Mouse (Mus musculus) limb, embryonic 11.5 days (tissue): Measurements from ENCODE around the gene Wdr59. TPM values are rescaled to one million over a fixed set of nuclear protein-coding genes. Genes with fewer than 3 reads are reported as not detected.

Source experiments
- ATAC-seq: fragments of 200-750 bp; cut with Nextera tagmentation; 2 replicates; pipeline ENCODE4 v1.8.0; 2017; ENCODE audit warnings: low read depth; ENCODE audit not compliant: insufficient number of reproducible peaks, low FRiP score, low TSS enrichment
- DNase-seq: peaks from one replicate; pipeline ENCODE4 v3.0.0-alpha.2; 2015; ENCODE audit warnings: low spot score
- H3K27ac ChIP-seq: fragments of 300-500 bp; sonication (generic); replicated peaks from 2 replicates; pipeline ENCODE4 v1.5.1; 2014; ENCODE audit warnings: low read depth, mild to moderate bottlenecking, low read length
- H3K27me3 ChIP-seq: fragments of 300-500 bp; sonication (generic); 2 replicates; pipeline ENCODE4 v1.6.1; 2014; ENCODE audit warnings: mild to moderate bottlenecking, low read length, mixed read lengths; ENCODE audit not compliant: control insufficient read depth, insufficient read depth
- H3K36me3 ChIP-seq: fragments of 300-500 bp; sonication (generic); 2 replicates; pipeline ENCODE4 v1.6.1; 2014; ENCODE audit warnings: mild to moderate bottlenecking, low read length, moderate library complexity, mixed read lengths; ENCODE audit not compliant: control insufficient read depth, insufficient read depth
- H3K4me1 ChIP-seq: fragments of 300-500 bp; sonication (generic); 2 replicates; pipeline ENCODE4 v1.6.1; 2014; ENCODE audit warnings: low read length, mixed read lengths; ENCODE audit not compliant: control insufficient read depth, insufficient read depth
- H3K4me2 ChIP-seq: fragments of 300-500 bp; sonication (generic); 2 replicates; pipeline ENCODE4 v1.6.1; 2014; ENCODE audit warnings: low read depth, mild to moderate bottlenecking, moderate library complexity; ENCODE audit not compliant: severe bottlenecking
- H3K4me3 ChIP-seq: fragments of 300-500 bp; sonication (generic); 2 replicates; pipeline ENCODE4 v1.5.1; 2014; ENCODE audit warnings: low read depth, low read length
- H3K9ac ChIP-seq: fragments of 300-500 bp; sonication (generic); 2 replicates; pipeline ENCODE4 v1.6.1; 2014; ENCODE audit warnings: mild to moderate bottlenecking, low read length
- H3K9me3 ChIP-seq: fragments of 300-500 bp; sonication (generic); 2 replicates; pipeline ENCODE4 v1.6.1; 2016; ENCODE audit warnings: low read length; ENCODE audit not compliant: control insufficient read depth
- WGBS: fragments of 180-500 bp; shearing (Covaris S2); extraction: QIAGEN DNeasy Blood & Tissue Kit; methylation state at CpG from one replicate; pipeline ENCODE4 v1.1.7; 2014; 5-methylcytosine and 5-hydroxymethylcytosine counted together
- polyA plus RNA-seq: library from polyadenylated mRNA; unstranded; fragments of >200 nt; fragmentation: Nextera tagmentation; extraction: Ambion mirVana; gene quantifications from 2 replicates; pipeline ENCODE4 v1.2.1, GENCODE M21; 2014

Wdr59 gene
- polyA plus RNA-seq, 1 experiment from 2014 or later = 4.5 TPM

GRCm38 (mm10) chr8:111564093-111564492 is 42.2 kb upstream of the Wdr59 start:
- WGBS = 97% methylated on average over 2 of the region's 2 CpGs
- H3K9ac ChIP-seq = no peak overlapping the region
- H3K4me1 ChIP-seq = no peaks in the 10 kb centered on the region; the same call in none of the 2 replicates
- H3K4me3 ChIP-seq = no peak overlapping the region
- H3K4me2 ChIP-seq = no peak overlapping the region
- H3K36me3 ChIP-seq = no peaks in the 10 kb centered on the region
- H3K27me3 ChIP-seq = no peaks in the 10 kb centered on the region
- H3K9me3 ChIP-seq = no peaks in the 10 kb centered on the region
- DNase-seq (no peak), ATAC-seq (no peak)
- H3K27ac ChIP-seq = no peak overlapping the region

DNA sequence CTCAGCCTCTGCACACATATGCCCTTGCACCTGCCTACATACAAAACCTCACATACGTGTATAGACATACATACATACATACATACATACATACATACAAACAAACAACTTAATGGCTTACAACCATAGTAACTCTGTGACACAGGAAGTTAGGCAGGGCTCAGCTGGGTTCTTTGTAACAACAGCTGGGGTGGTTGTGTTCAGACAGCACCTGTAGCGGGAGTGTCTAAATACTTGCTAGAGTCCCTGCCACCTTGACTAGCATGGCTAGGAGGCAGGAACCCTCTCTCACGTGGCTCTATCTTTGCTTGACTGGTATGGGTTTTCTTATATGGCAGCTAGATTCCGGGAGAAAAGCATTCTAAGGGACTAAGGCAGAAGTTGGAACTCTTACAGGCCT is 41.8 kb upstream of the Wdr59 start:
- Histone ChIP-seq H3K9me3 (no peaks in the 10 kb centered on the region), H3K36me3 (no peaks in the 10 kb centered on the region), H3K9ac (no peak overlapping the region), H3K4me2 (no peak overlapping the region), H3K4me1 (no peaks in the 10 kb centered on the region; the same call in none of the 2 replicates), H3K27me3 (no peaks in the 10 kb centered on the region), H3K27ac (no peak overlapping the region), H3K4me3 (no peak overlapping the region)
- DNase-seq (no peak), ATAC-seq (no peak)
- WGBS = 92% methylated on average over 4 of the region's 4 CpGs

- H3K27ac ChIP-seq = no peak overlapping the region
- H3K4me2 ChIP-seq = no peak overlapping the region
- no peaks in the 10 kb centered on the region for H3K36me3 ChIP-seq
- H3K4me3 ChIP-seq = no peak overlapping the region
- no peaks in the 10 kb centered on the region for H3K27me3 ChIP-seq
- H3K9ac ChIP-seq = no peak overlapping the region
- no peak for ATAC-seq
- no peaks in the 10 kb centered on the region for H3K9me3 ChIP-seq
- 98% methylated on average over 5 of the region's 5 CpGs for WGBS
- no peaks in the 10 kb centered on the region; the same call in none of the 2 replicates for H3K4me1 ChIP-seq
- no peak for DNase-seq
Observed at GRCm38 (mm10) chr8:111563075-111563474, 41.2 kb upstream of the Wdr59 start.

DNA sequence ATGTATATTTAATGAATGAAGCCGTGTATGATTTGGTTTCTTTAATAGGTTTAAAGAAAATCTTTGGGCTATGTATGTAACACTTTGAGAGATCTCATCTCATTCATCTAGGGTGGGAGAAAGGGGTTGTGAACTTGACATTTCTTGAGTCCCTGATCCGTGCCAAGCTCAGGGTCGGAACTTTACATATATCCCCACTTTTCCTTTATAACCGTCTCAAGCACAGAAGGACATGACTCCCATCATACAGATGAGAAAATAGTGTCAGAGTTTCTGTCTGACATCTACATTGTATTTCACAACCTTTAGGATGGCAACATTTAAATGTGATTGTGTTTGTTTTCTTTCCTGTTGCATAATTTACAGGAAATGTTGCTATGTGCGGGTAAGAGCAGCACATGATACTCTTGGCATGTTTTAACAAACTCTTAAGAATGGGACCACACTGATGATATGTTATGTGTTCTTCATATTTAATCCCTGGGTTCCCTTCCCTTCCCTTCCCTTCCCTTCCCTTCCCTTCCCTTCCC is 40.4 kb upstream of the Wdr59 start:
- ATAC-seq (no peak), DNase-seq (no peak)
- H3K4me1 ChIP-seq = no peaks in the 10 kb centered on the region; the same call in none of the 2 replicates
- no peak overlapping the region for H3K4me3 ChIP-seq
- no peaks in the 10 kb centered on the region for H3K36me3 ChIP-seq
- no peaks in the 10 kb centered on the region for H3K27me3 ChIP-seq
- no peaks in the 10 kb centered on the region for H3K9me3 ChIP-seq
- 93% methylated on average over 5 of the region's 5 CpGs for WGBS
- H3K9ac ChIP-seq = no peak overlapping the region
- H3K27ac ChIP-seq = no peak overlapping the region
- no peak overlapping the region for H3K4me2 ChIP-seq

- Histone ChIP-seq H3K4me3 (no peak overlapping the region), H3K36me3 (no peaks in the 10 kb centered on the region), H3K9me3 (no peaks in the 10 kb centered on the region), H3K27ac (no peak overlapping the region), H3K4me2 (no peak overlapping the region), H3K4me1 (no peaks in the 10 kb centered on the region; the same call in 1 of the 2 replicates), H3K9ac (no peak overlapping the region), H3K27me3 (no peaks in the 10 kb centered on the region)
- 92% methylated on average over 4 of the region's 4 CpGs for WGBS
- DNase-seq (no peak), ATAC-seq (no peak)
Observed at GRCm38 (mm10) chr8:111561824-111562223, 39.9 kb upstream of the Wdr59 start.

GRCm38 (mm10) chr8:111551511-111552130 is 29.7 kb upstream of the Wdr59 start:
- ATAC-seq = no peak
- H3K27me3 ChIP-seq = no peaks in the 10 kb centered on the region

DNA sequence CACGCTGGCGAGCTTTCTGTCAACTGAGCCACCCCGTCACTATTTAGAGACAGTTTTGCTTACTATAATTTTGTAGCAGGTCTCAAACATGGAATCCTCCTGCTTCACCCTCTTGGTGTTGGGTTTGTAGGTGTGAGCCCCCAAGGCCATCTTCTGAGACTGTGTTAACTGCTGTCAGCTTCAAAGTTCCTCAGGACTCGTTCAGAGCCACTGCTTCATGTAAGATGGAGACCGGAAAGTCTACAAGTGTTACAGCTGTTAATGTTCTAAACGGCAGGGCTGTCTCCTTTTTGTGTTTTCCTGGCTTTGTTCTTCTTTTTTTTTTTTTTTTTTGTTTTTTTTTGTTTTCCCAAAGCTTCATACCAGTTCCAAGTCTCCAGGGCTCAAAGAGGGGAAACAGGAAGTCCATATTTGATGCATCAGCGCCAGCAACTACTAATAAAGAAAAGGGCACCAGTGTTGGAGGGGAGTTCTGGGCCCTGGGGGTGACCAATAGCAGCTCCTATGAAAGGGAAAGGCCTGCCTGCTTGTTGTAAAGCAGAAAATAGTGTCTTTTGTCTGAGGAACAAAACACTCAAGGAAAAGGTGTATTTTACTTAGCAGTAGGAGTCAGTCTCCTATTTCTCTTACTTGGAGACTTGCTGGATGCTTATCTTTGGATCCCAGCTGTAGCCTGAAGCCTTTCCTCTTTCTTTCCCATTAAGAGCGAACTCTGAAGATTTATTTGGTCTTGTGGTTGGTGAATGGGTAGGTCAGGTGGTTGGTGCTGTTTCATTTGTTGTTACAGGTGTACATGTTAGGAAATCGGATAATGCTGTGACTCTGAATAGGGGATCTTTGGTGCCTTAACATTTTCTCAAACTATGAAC is 28.3 kb upstream of the Wdr59 start:
- no peak for ATAC-seq
- DNase-seq = no peak
- 78% methylated on average over 9 of the region's 9 CpGs for WGBS

More at GRCm38 (mm10) chr8:111551511-111552130, 29.7 kb upstream of the Wdr59 start:
- peaks cover 4% of the 10 kb centered on the region; the same call in 1 of the 2 replicates for H3K36me3 ChIP-seq
- no peak overlapping the region for H3K4me3 ChIP-seq
- no peak overlapping the region for H3K9ac ChIP-seq
- no peak for DNase-seq
- no peaks in the 10 kb centered on the region for H3K4me1 ChIP-seq
- no peak overlapping the region for H3K4me2 ChIP-seq
- no peaks in the 10 kb centered on the region for H3K9me3 ChIP-seq
- WGBS = 65% methylated on average over 8 of the region's 8 CpGs
- H3K27ac ChIP-seq = no peak overlapping the region

GRCm38 (mm10) chr8:111548201-111548600 is 26.3 kb upstream of the Wdr59 start:
- DNase-seq = no peak
- Histone ChIP-seq H3K9ac (no peak overlapping the region), H3K27ac (no peak overlapping the region), H3K4me1 (no peaks in the 10 kb centered on the region), H3K27me3 (no peaks in the 10 kb centered on the region), H3K36me3 (peaks cover 4% of the 10 kb centered on the region; the same call in 1 of the 2 replicates), H3K4me3 (no peak overlapping the region), H3K4me2 (no peak overlapping the region), H3K9me3 (no peaks in the 10 kb centered on the region)
- ATAC-seq = no peak
- 90% methylated on average over 6 of the region's 6 CpGs for WGBS

More for the DNA sequence above, 28.3 kb upstream of the Wdr59 start:
- H3K4me1 ChIP-seq = no peaks in the 10 kb centered on the region
- no peak overlapping the region for H3K4me2 ChIP-seq
- no peaks in the 10 kb centered on the region for H3K27me3 ChIP-seq
- H3K9ac ChIP-seq = no peak overlapping the region
- H3K9me3 ChIP-seq = no peaks in the 10 kb centered on the region
- no peak overlapping the region for H3K4me3 ChIP-seq
- H3K27ac ChIP-seq = no peak overlapping the region
- H3K36me3 ChIP-seq = peaks cover 4% of the 10 kb centered on the region; the same call in 1 of the 2 replicates
